Mouse (Mus musculus): Measurements from ENCODE around the gene Wnt9a. TPM values are rescaled to one million over a fixed set of nuclear protein-coding genes. Genes with fewer than 3 reads are reported as not detected.

Gene Wnt9a
- polyA plus RNA-seq, 1 experiment from 2014 or later, result 1.6 TPM

- Histone ChIP-seq H3K27ac (ENCODE audit: low read depth, low read length) (no peak overlapping the region), H3K4me3 (ENCODE audit: low read depth, low read length) (no peak overlapping the region), H3K4me2 (ENCODE audit: low read depth) (peak overlapping the region; percentile 19), H3K9ac (ENCODE audit: low read length) (0 out of 2 replicates have a peak overlapping the region, but pooled peaks have one; percentile 1), H3K4me1 (ENCODE audit: control insufficient read depth, insufficient read depth, low read length) (peaks cover 30% of the 10 kb centered on the region), H3K36me3 (ENCODE audit: control insufficient read depth, insufficient read depth, low read length) (no peaks in the 10 kb centered on the region), H3K27me3 (ENCODE audit: control insufficient read depth, insufficient read depth, low read length) (peaks cover 47% of the 10 kb centered on the region), H3K9me3 (ENCODE audit: control insufficient read depth, low read length) (no peaks in the 10 kb centered on the region)
- DNase-seq (ENCODE audit: low spot score), result no peak
- whole genome bisulfite sequencing, result 44% methylated on average over 6 of the region's 6 CpGs
- ATAC-seq (ENCODE audit: insufficient read depth, low FRiP score, low TSS enrichment), result no peak
Measured at GRCm38 (mm10) chr11:59308625-59309024, 1.9 kb downstream of the Wnt9a start.

GRCm38 (mm10) chr11:59309106-59309805 is 2.5 kb downstream of the Wnt9a start:
- Histone ChIP-seq H3K4me1 (ENCODE audit: control insufficient read depth, insufficient read depth, low read length) (peaks cover 30% of the 10 kb centered on the region), H3K4me3 (ENCODE audit: low read depth, low read length) (no peak overlapping the region)
- WGBS, result 9% methylated on average over 10 of the region's 12 CpGs

GRCm38 (mm10) chr11:59309976-59310375 is 3.2 kb downstream of the Wnt9a start:
- Histone ChIP-seq H3K9ac (ENCODE audit: low read length) (no peak overlapping the region), H3K4me3 (ENCODE audit: low read depth, low read length) (no peak overlapping the region), H3K9me3 (ENCODE audit: control insufficient read depth, low read length) (no peaks in the 10 kb centered on the region), H3K36me3 (ENCODE audit: control insufficient read depth, insufficient read depth, low read length) (no peaks in the 10 kb centered on the region), H3K27me3 (ENCODE audit: control insufficient read depth, insufficient read depth, low read length) (peaks cover 39% of the 10 kb centered on the region), H3K27ac (ENCODE audit: low read depth, low read length) (no peak overlapping the region), H3K4me2 (ENCODE audit: low read depth) (no peak overlapping the region), H3K4me1 (ENCODE audit: control insufficient read depth, insufficient read depth, low read length) (peaks cover 30% of the 10 kb centered on the region)
- WGBS, result 48% methylated on average over 8 of the region's 8 CpGs
- DNase-seq (ENCODE audit: low spot score) (no peak), ATAC-seq (ENCODE audit: insufficient read depth, low FRiP score, low TSS enrichment) (no peak)

More at GRCm38 (mm10) chr11:59309106-59309805, 2.5 kb downstream of the Wnt9a start:
- H3K9ac ChIP-seq (ENCODE audit: low read length), result 0 out of 2 replicates have a peak overlapping the region, but pooled peaks have one; percentile 1
- peak overlapping the region; percentile 19; the same call in 1 of the 2 replicates for H3K4me2 ChIP-seq (ENCODE audit: low read depth)
- H3K27me3 ChIP-seq (ENCODE audit: control insufficient read depth, insufficient read depth, low read length), result peaks cover 46% of the 10 kb centered on the region
- ATAC-seq (ENCODE audit: insufficient read depth, low FRiP score, low TSS enrichment) (no peak), DNase-seq (ENCODE audit: low spot score) (peak; percentile 57)
- no peak overlapping the region for H3K27ac ChIP-seq (ENCODE audit: low read depth, low read length)
- no peaks in the 10 kb centered on the region for H3K36me3 ChIP-seq (ENCODE audit: control insufficient read depth, insufficient read depth, low read length)
- no peaks in the 10 kb centered on the region for H3K9me3 ChIP-seq (ENCODE audit: control insufficient read depth, low read length)

- no peak overlapping the region for H3K4me2 ChIP-seq (ENCODE audit: low read depth)
- no peaks in the 10 kb centered on the region for H3K36me3 ChIP-seq (ENCODE audit: control insufficient read depth, insufficient read depth, low read length)
- ATAC-seq (ENCODE audit: insufficient read depth, low FRiP score, low TSS enrichment) (no peak), DNase-seq (ENCODE audit: low spot score) (no peak)
- peaks cover 18% of the 10 kb centered on the region for H3K27me3 ChIP-seq (ENCODE audit: control insufficient read depth, insufficient read depth, low read length)
- H3K9ac ChIP-seq (ENCODE audit: low read length), result no peak overlapping the region
- H3K27ac ChIP-seq (ENCODE audit: low read depth, low read length), result no peak overlapping the region
- 61% methylated on average over 6 of the region's 6 CpGs for WGBS
- H3K9me3 ChIP-seq (ENCODE audit: control insufficient read depth, low read length), result no peaks in the 10 kb centered on the region
- no peak overlapping the region for H3K4me3 ChIP-seq (ENCODE audit: low read depth, low read length)
- peaks cover 22% of the 10 kb centered on the region for H3K4me1 ChIP-seq (ENCODE audit: control insufficient read depth, insufficient read depth, low read length)
Measured at GRCm38 (mm10) chr11:59312060-59312459, 5.3 kb downstream of the Wnt9a start.

GRCm38 (mm10) chr11:59312501-59312900 is 5.8 kb downstream of the Wnt9a start:
- H3K4me2 ChIP-seq (ENCODE audit: low read depth), result no peak overlapping the region
- 55% methylated on average over 8 of the region's 8 CpGs for WGBS

GRCm38 (mm10) chr11:59313029-59313811 is 6.5 kb downstream of the Wnt9a start:
- Histone ChIP-seq H3K27ac (ENCODE audit: low read depth, low read length) (no peak overlapping the region), H3K27me3 (ENCODE audit: control insufficient read depth, insufficient read depth, low read length) (peaks cover 7% of the 10 kb centered on the region), H3K4me2 (ENCODE audit: low read depth) (no peak overlapping the region), H3K9ac (ENCODE audit: low read length) (no peak overlapping the region), H3K9me3 (ENCODE audit: control insufficient read depth, low read length) (no peaks in the 10 kb centered on the region), H3K4me1 (ENCODE audit: control insufficient read depth, insufficient read depth, low read length) (peaks cover 19% of the 10 kb centered on the region), H3K4me3 (ENCODE audit: low read depth, low read length) (no peak overlapping the region), H3K36me3 (ENCODE audit: control insufficient read depth, insufficient read depth, low read length) (no peaks in the 10 kb centered on the region)
- 74% methylated on average over 17 of the region's 17 CpGs for whole genome bisulfite sequencing
- DNase-seq (ENCODE audit: low spot score), result no peak
- no peak for ATAC-seq (ENCODE audit: insufficient read depth, low FRiP score, low TSS enrichment)

More at GRCm38 (mm10) chr11:59312501-59312900, 5.8 kb downstream of the Wnt9a start:
- Histone ChIP-seq H3K9me3 (ENCODE audit: control insufficient read depth, low read length) (no peaks in the 10 kb centered on the region), H3K27me3 (ENCODE audit: control insufficient read depth, insufficient read depth, low read length) (peaks cover 14% of the 10 kb centered on the region), H3K9ac (ENCODE audit: low read length) (no peak overlapping the region), H3K36me3 (ENCODE audit: control insufficient read depth, insufficient read depth, low read length) (no peaks in the 10 kb centered on the region), H3K4me1 (ENCODE audit: control insufficient read depth, insufficient read depth, low read length) (peaks cover 22% of the 10 kb centered on the region), H3K27ac (ENCODE audit: low read depth, low read length) (no peak overlapping the region), H3K4me3 (ENCODE audit: low read depth, low read length) (no peak overlapping the region)
- no peak for DNase-seq (ENCODE audit: low spot score)
- ATAC-seq (ENCODE audit: insufficient read depth, low FRiP score, low TSS enrichment), result no peak

- Histone ChIP-seq H3K9me3 (ENCODE audit: control insufficient read depth, low read length) (no peaks in the 10 kb centered on the region), H3K4me3 (ENCODE audit: low read depth, low read length) (no peak overlapping the region), H3K27me3 (ENCODE audit: control insufficient read depth, insufficient read depth, low read length) (peaks cover 1% of the 10 kb centered on the region; the same call in 1 of the 2 replicates), H3K36me3 (ENCODE audit: control insufficient read depth, insufficient read depth, low read length) (no peaks in the 10 kb centered on the region), H3K4me1 (ENCODE audit: control insufficient read depth, insufficient read depth, low read length) (peaks cover 12% of the 10 kb centered on the region), H3K9ac (ENCODE audit: low read length) (no peak overlapping the region), H3K4me2 (ENCODE audit: low read depth) (no peak overlapping the region), H3K27ac (ENCODE audit: low read depth, low read length) (no peak overlapping the region)
- DNase-seq (ENCODE audit: low spot score) (no peak), ATAC-seq (ENCODE audit: insufficient read depth, low FRiP score, low TSS enrichment) (no peak)
- WGBS, result 73% methylated on average over 11 of the region's 11 CpGs
Measured at GRCm38 (mm10) chr11:59313944-59314343, 7.2 kb downstream of the Wnt9a start.

GRCm38 (mm10) chr11:59316517-59316916 is 9.8 kb downstream of the Wnt9a start:
- Histone ChIP-seq H3K36me3 (ENCODE audit: control insufficient read depth, insufficient read depth, low read length) (no peaks in the 10 kb centered on the region), H3K4me1 (ENCODE audit: control insufficient read depth, insufficient read depth, low read length) (peaks cover 8% of the 10 kb centered on the region; the same call in 1 of the 2 replicates), H3K4me2 (ENCODE audit: low read depth) (no peak overlapping the region), H3K4me3 (ENCODE audit: low read depth, low read length) (no peak overlapping the region), H3K9me3 (ENCODE audit: control insufficient read depth, low read length) (no peaks in the 10 kb centered on the region), H3K27me3 (ENCODE audit: control insufficient read depth, insufficient read depth, low read length) (no peaks in the 10 kb centered on the region; the same call in 1 of the 2 replicates), H3K9ac (ENCODE audit: low read length) (no peak overlapping the region), H3K27ac (ENCODE audit: low read depth, low read length) (no peak overlapping the region)
- ATAC-seq (ENCODE audit: insufficient read depth, low FRiP score, low TSS enrichment), result no peak
- WGBS, result 55% methylated on average over 6 of the region's 6 CpGs
- DNase-seq (ENCODE audit: low spot score), result no peak

Data from neural tube, embryonic 11.5 days (tissue).